Mouse (Mus musculus) embryonic stem cell, embryonic (primary cell): ENCODE data around the gene Adssl1.

Experiments used
- CTCF ChIA-PET, 4 experiments: fragments of 300-600 bp in 2 of 4; fragments of 350-600 bp in 2 of 4; sonication (Branson Sonifier 250); formaldehyde crosslinking; loops; one replicate each; lab custom pipeline; 2022; ENCODE audit warnings: inconsistent platforms in 2 of 4; lab: Charles Lee
- POLR2A ChIA-PET, 4 experiments: fragments of 300-600 bp in 2 of 4; fragments of 350-600 bp in 2 of 4; sonication (Branson Sonifier 250); formaldehyde crosslinking; loops; one replicate each; lab custom pipeline; 2022; ENCODE audit warnings: antibody characterized with exemption in 4 of 4, inconsistent platforms in 1 of 4; lab: Charles Lee

The Adssl1 gene

DNA sequence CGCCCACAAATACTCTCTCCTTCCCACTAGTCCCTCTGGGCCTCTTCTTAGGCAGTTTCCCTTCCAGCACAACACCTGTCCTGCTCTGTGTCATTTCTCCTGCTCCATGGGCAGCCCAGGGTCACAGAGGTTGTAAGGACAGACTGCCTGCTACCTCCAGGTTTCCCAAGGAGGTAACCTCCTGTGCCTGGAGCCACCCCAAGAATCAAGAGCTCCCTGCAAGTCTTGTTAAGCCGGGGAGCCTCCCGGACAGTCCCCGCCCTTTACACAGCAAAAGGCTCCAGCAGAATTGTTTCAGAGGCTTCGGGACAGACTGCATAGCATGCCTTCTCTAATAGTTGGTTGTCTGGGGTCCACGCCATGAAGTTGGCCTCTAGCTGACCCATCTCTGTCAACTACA lies 6.6 kb downstream of the Adssl1 start:
- ChIA-PET POLR2A (interaction anchor here in 3 of 4 experiments (0.5 to 2.6 kb wide), 19 partner anchors 8 to 869 kb away, joined by 3 to 8 read pairs (median 5); partner anchors contain the start of genes Siva1 (in 2 of the 3) and Akt1 (in 1 of the 3)), CTCF (interaction anchor here (0.5 to 5.1 kb wide), 47 partner anchors 8 to 668 kb away, joined by 3 to 33 read pairs (median 4); partner anchors contain the start of genes Akt1 (in 1 of the 4), Kif26a (in 1 of the 4), Siva1 (in 1 of the 4) and Zbtb42 (in 1 of the 4))

- CTCF ChIA-PET, result interaction anchor here (0.5 to 5.1 kb wide), 49 partner anchors 8 to 840 kb away, joined by 3 to 33 read pairs (median 4); partner anchors contain the start of genes Akt1 (in 1 of the 4), Kif26a (in 1 of the 4) and Zbtb42 (in 1 of the 4)
- POLR2A ChIA-PET, result interaction anchor here in 3 of 4 experiments (0.5 to 5.5 kb wide), 24 partner anchors 8 to 870 kb away, joined by 3 to 68 read pairs (median 4); partner anchors contain the start of genes Siva1 (in 2 of the 3), Adssl1 (in 1 of the 3) and Akt1 (in 1 of the 3)
Measured at GRCm38 (mm10) chr12:112627097-112627881, 7.4 kb downstream of the Adssl1 start.

DNA sequence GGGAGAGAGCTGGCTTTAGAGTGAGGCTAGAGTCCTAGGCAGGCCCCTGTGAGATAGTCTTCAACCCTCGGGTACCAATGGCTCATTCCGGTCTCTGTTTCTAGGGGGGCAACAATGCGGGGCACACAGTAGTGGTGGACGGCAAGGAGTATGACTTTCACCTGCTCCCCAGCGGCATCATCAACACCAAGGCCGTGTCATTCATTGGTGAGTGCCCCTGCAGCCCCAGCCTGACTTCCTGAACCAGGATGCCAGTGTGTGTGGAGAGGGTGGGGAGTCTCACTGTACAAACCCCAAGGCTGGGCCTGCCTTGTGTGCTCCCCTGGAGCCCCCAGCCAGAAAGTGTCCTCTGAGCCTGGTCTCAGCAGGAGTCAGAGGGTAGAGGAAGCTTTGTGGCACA lies 8.4 kb downstream of the Adssl1 start:
- CTCF ChIA-PET, result interaction anchor here (0.6 to 4.1 kb wide), 16 partner anchors 8 to 515 kb away, joined by 3 to 29 read pairs (median 6); partner anchors contain the start of genes Adssl1 (in 1 of the 4), Akt1 (in 1 of the 4), Brf1 (in 1 of the 4) and Cep170b (in 1 of the 4)
- POLR2A ChIA-PET, result interaction anchor here in 2 of 4 experiments (0.8 to 5.5 kb wide), 12 partner anchors 8 to 84 kb away, joined by 3 to 68 read pairs (median 9); partner anchors contain the start of genes Adssl1 (in 2 of the 2), Akt1 (in 1 of the 2) and Siva1 (in 1 of the 2)

DNA sequence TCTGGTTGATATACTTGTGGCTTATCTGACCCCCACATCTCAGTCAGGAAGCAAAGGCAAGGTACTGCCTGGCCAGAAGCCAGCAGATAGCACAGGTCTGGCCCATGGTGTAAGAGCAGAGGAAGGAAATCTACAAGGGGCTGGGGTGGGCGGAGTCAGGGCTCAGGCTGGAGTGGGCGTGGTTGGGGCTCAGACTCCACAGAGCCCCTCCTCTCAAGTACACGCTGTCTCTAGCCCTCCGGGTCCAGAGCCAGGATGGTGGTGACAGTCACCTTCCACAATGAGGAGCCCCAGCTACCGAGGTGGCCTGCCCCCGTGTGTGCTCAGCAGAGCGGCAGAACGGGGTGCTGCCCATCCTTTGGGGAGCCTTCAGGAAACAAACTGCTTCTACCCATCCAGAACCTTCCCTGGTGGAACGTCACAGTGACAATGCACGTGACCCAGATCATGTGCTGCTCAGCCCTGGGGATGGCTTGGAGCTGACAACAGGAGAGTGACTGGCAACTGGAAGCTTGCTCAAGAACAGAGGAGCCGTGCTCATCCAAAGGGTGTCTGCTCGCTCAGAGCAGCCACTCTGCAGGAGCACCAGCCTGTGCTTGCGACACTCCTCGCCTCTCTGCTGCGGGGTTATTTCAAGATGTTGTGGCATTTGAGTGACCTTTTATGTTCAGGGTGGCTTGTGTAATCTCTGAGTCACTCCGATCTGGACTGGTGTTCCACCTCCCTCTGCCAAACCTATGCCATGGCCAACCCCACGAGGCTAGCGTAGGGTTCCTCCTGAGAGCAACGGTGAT lies 9.3 kb downstream of the Adssl1 start:
- CTCF ChIA-PET, result interaction anchor here (0.5 to 4.1 kb wide), 23 partner anchors 9 to 372 kb away, joined by 3 to 29 read pairs (median 6); partner anchors contain the start of genes Adssl1 (in 1 of the 4), Akt1 (in 1 of the 4), Brf1 (in 1 of the 4) and Cep170b (in 1 of the 4)
- POLR2A ChIA-PET, result interaction anchor here in 3 of 4 experiments (0.6 to 5.5 kb wide), 33 partner anchors 9 to 126 kb away, joined by 3 to 68 read pairs (median 4); partner anchors contain the start of genes Adssl1 (in 3 of the 3), Akt1 (in 1 of the 3), Inf2 (in 1 of the 3) and Siva1 (in 1 of the 3)

GRCm38 (mm10) chr12:112630029-112630428 lies 10.2 kb downstream of the Adssl1 start:
- CTCF ChIA-PET, result interaction anchor here (0.6 to 4.1 kb wide), 21 partner anchors 10 to 222 kb away, joined by 3 to 29 read pairs (median 5); partner anchors contain the start of genes Adssl1 (in 1 of the 4) and Siva1 (in 1 of the 4)
- POLR2A ChIA-PET, result interaction anchor here in 3 of 4 experiments (0.6 to 5.5 kb wide), 26 partner anchors 10 to 943 kb away, joined by 3 to 68 read pairs (median 5); partner anchors contain the start of genes Adssl1 (in 3 of the 3) and Siva1 (in 1 of the 3)

DNA sequence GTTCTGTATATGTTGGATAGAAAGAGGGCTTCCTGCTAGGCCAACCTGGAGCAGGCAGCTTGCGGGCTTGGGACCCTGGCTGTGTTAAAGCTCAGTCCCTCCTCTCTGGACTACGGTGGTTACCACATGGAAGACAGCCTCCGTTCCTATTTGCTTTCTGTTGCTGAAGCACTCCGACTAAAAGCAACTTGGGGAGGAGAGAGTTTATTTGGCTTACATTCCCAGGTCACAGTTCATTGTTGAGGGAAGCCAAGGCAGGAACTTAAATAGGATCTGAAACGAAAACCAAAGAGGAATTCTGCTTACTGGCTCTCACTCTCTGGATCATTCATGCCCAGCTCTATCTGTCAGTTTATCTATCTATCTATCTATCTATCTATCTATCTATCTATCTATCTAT lies 11.0 kb downstream of the Adssl1 start:
- CTCF ChIA-PET, result interaction anchor here in 2 of 4 experiments (1.0 to 3.3 kb wide), 5 partner anchors 13 to 157 kb away, joined by 4 to 16 read pairs (median 4); partner anchors contain the start of gene Akt1 (in 1 of the 2)
- POLR2A ChIA-PET, result interaction anchor here in 2 of 4 experiments (1.0 to 5.5 kb wide), 5 partner anchors 12 to 86 kb away, joined by 4 to 68 read pairs (median 8); partner anchors contain the start of genes Adssl1 (in 1 of the 2) and Siva1 (in 1 of the 2)

DNA sequence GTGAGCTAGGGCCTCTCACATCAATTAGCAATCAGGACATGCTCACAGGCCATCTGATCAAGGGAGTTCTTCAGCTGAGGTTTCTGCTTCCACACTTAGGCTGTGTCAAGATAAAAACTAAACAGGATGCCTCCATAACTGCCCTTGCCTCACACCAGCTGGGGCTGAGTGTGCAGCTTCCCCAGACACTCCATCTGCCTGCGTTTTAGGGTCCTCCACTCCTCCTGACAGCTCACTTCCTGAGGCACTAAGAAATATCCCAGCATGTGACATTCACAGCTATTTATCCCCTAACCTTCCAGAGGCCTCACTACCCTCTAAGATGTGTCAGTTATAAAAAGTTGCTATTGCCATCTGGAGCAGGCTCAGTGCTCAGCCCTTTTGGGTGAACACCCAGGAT lies 11.6 kb downstream of the Adssl1 start:
- ChIA-PET CTCF (interaction anchor here (0.6 to 1.9 kb wide), 4 partner anchors 14 to 861 kb away, joined by 3 to 6 read pairs (median 4); partner anchors contain the start of gene Akt1 (in 1 of the 4)), POLR2A (interaction anchor here in 3 of 4 experiments (0.6 to 5.5 kb wide), 11 partner anchors 12 to 92 kb away, joined by 3 to 68 read pairs (median 5); partner anchors contain the start of genes Siva1 (in 3 of the 3) and Adssl1 (in 1 of the 3))

DNA sequence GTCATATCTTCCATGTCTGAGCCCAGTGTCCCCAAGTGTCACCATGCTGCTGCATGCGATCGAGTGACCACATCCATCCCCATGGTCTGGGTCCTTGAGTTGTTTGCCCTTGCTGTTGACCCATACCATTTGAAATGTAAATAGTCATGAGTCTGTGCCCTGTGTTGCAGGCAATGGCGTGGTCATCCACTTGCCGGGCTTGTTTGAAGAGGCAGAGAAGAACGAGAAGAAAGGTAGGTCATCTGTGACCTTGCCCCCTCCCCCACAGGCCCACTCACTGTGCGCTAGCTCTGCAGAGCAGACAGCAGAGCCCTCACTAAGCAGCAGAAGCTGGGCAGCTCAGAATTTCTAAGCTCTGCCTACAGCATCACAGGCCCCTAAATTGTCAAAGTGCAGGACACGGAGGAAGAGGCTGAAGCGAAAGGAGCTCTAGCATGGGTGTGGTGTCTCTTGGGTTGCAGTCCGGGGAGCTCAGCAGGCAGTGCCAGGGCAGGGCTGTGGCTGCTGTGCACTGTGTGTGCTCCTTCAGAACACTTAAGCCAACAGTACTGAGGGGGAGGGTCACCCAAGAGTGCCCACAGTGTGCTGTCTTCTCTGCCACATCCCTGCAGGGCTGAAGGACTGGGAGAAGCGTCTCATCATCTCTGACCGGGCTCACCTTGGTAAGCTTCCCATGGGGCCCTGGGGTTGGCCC lies 12.4 kb downstream of the Adssl1 start:
- CTCF ChIA-PET, result interaction anchor here in 3 of 4 experiments (0.6 to 1.9 kb wide), 8 partner anchors 9 to 105 kb away, joined by 3 to 4 read pairs (median 3); partner anchors contain the start of genes Akt1 (in 1 of the 3) and Zbtb42 (in 1 of the 3)
- POLR2A ChIA-PET, result interaction anchor here in 3 of 4 experiments (0.9 to 5.5 kb wide), 9 partner anchors 12 to 87 kb away, joined by 3 to 68 read pairs (median 5); partner anchors contain the start of genes Siva1 (in 3 of the 3) and Adssl1 (in 1 of the 3)

- ChIA-PET POLR2A (interaction anchor here in 1 of 4 experiments (1.0 to 5.5 kb wide), 3 partner anchors 11 to 24 kb away, joined by 3 to 68 read pairs (median 10); partner anchors contain the start of genes Adssl1 and Siva1), CTCF (interaction anchor here in 3 of 4 experiments (0.9 to 1.5 kb wide), 6 partner anchors 10 to 81 kb away, joined by 3 to 4 read pairs (median 3); partner anchors contain the start of gene Zbtb42 (in 1 of the 3))
Measured at GRCm38 (mm10) chr12:112632907-112633306, 13.1 kb downstream of the Adssl1 start.

- CTCF ChIA-PET, result interaction anchor here in 3 of 4 experiments (0.5 to 1.7 kb wide), 4 partner anchors 16 to 932 kb away, joined by 3 to 4 read pairs (median 4); no protein-coding TSS in a partner anchor
Measured at GRCm38 (mm10) chr12:112633686-112634085, 13.8 kb downstream of the Adssl1 start.

GRCm38 (mm10) chr12:112639526-112639925 lies 19.7 kb downstream of the Adssl1 start:
- POLR2A ChIA-PET, result interaction anchor here in 2 of 4 experiments (0.7 to 2.6 kb wide), 4 partner anchors 10 to 15 kb away, joined by 3 to 13 read pairs (median 4); no protein-coding TSS in a partner anchor
- CTCF ChIA-PET, result interaction anchor here in 1 of 4 experiments (1.1 kb wide), 1 partner anchor 22 kb away, joined by 3 read pairs; no protein-coding TSS in a partner anchor

More at GRCm38 (mm10) chr12:112633686-112634085, 13.8 kb downstream of the Adssl1 start:
- POLR2A ChIA-PET, result interaction anchor here in 2 of 4 experiments (0.7 to 1.3 kb wide), 5 partner anchors 11 to 73 kb away, joined by 3 to 4 read pairs (median 3); partner anchors contain the start of gene Siva1 (in 1 of the 2)

DNA sequence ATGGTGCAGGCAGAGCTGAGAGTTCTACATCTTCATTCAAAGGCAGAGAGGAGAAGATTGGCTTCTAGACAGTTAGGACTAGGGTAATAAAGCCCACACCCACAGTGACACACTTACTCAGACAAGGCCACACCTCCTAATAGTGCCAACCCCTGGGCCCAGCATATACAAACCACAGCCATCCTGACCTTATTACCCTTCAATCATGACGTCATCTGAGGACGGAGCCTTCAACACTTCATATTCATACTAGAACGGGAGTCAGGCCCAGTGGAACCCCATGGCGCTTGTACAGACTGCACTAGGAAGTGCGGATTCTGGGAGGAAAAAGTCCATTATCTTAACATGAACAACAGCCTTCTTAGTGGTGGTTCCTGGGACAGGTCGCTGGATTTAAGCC lies 23.3 kb downstream of the Adssl1 start:
- CTCF ChIA-PET, result no interaction called here
- POLR2A ChIA-PET, result interaction anchor here in 1 of 4 experiments (1.6 to 2.2 kb wide), 2 partner anchors 25 to 64 kb away, joined by 3 to 11 read pairs; no protein-coding TSS in a partner anchor

DNA sequence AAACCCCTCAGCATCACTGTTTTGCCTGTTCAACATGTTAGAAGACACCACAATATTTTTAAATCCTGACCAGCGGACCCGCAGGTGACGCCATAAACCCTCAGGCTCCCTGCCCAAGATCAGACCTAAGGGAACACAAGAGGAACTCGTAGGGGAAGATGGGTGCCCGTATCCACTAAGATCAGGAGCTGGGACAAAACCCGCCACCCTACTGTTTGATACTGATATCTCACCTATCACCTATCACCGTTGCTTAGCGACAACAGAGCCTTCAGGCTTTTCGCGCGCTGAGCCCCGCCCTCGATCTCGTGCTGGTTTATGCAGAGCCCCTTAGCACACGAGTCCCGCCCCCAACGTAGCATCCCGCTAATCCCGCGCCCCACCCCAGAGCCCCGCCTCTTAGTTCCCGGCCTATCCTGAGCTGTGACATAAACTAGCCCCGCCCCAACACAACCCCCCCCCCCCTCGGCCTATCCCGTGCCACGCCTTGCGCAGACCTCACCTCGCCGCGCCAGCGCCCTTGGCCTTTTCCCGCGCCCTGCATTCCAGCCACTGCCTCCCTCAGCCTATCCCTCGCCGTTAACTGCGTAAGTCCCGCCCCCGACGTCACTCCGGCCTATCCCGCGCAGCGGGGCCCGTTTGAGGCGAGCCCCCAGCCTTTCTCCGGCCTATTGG lies 24.5 kb downstream of the Adssl1 start, which contains the start of gene Siva1:
Gene Siva1 (plus strand): TSS at position 500 of the 675 bp plus-strand sequence.
- CTCF ChIA-PET, result interaction anchor here (0.5 to 2.0 kb wide), 34 partner anchors 11 to 499 kb away, joined by 3 to 13 read pairs (median 3); partner anchors contain the start of genes Akt1 (in 3 of the 4), Kif26a (in 2 of the 4), Adssl1 (in 1 of the 4) and Zbtb42 (in 1 of the 4)

GRCm38 (mm10) chr12:112644855-112645506 lies 25.1 kb downstream of the Adssl1 start:
- ChIA-PET CTCF (interaction anchor here (0.5 to 2.0 kb wide), 28 partner anchors 14 to 499 kb away, joined by 3 to 13 read pairs (median 3); partner anchors contain the start of genes Akt1 (in 3 of the 4), Adssl1 (in 1 of the 4), Kif26a (in 1 of the 4) and Zbtb42 (in 1 of the 4)), POLR2A (interaction anchor here (0.5 to 3.0 kb wide), 55 partner anchors 10 to 965 kb away, joined by 3 to 20 read pairs (median 4); partner anchors contain the start of genes Adssl1 (in 2 of the 4), Cep170b (in 2 of the 4), Cdca4 (in 1 of the 4) and Clba1 (in 1 of the 4))

More for the DNA sequence above, 24.5 kb downstream of the Adssl1 start, which contains the start of gene Siva1:
- POLR2A ChIA-PET, result interaction anchor here (0.5 to 3.0 kb wide), 60 partner anchors 9 to 964 kb away, joined by 3 to 20 read pairs (median 4); partner anchors contain the start of genes Adssl1 (in 2 of the 4), Cep170b (in 2 of the 4), Cdca4 (in 1 of the 4) and Clba1 (in 1 of the 4)
